Mouse (Mus musculus) brain, embryonic 14.5 days (tissue): ENCODE data around the gene Gkap1. TPM values are rescaled to one million over a fixed set of nuclear protein-coding genes. Genes with fewer than 3 reads are reported as not detected.

Experiments
- DNase-seq: peaks from one replicate; pipeline ENCODE4 v3.0.0-alpha.2; 2011; ENCODE audit warnings: low read depth
- CTCF ChIP-seq: fragments of 200-500 bp; IDR thresholded peaks from 2 replicates; pipeline ENCODE4 v1.5.1; 2012; ENCODE audit warnings: inconsistent platforms, mild to moderate bottlenecking, moderate library complexity, borderline replicate concordance; ENCODE audit not compliant: insufficient read depth, insufficient read length; ENCODE audit errors: extremely low read depth
- POLR2A ChIP-seq: fragments of 200-500 bp; IDR thresholded peaks from 2 replicates; pipeline ENCODE4 v1.6.1; 2012; ENCODE audit warnings: mild to moderate bottlenecking, inconsistent platforms, borderline replicate concordance; ENCODE audit not compliant: poor library complexity, insufficient read depth, insufficient read length, severe bottlenecking; ENCODE audit errors: extremely low read depth
- polyA plus RNA-seq: library from polyadenylated mRNA; depleted of rRNA; stranded (reverse); fragments of >200 nt; gene quantifications from 2 replicates; pipeline ENCODE4 v1.2.3, GENCODE M21; 2012; rRNA removed

Gene Gkap1
- polyA plus RNA-seq, 1 experiment, result 29.5 TPM

DNA sequence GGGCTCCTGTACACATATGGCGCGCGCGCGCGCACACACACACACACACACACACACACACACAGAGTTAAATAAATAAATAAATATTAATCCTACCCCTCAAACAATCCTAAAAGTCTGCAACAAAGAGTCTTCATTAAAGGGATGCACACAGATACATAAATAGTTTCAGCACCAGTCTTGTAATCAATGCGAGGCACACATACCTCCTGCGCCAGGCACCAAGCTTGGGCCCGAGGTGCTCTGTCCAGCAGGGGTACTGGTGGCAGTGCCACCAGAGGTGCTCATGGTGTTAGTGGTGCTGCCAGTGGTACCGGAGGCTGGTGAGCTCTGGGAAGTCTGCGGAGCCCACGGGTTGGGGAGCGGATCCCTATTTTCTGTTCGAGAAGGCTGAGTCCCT is 84.0 kb downstream of the Gkap1 start:
- no peak for TF ChIP-seq CTCF
- TF ChIP-seq POLR2A, result no peak
- no peak for DNase-seq

DNA sequence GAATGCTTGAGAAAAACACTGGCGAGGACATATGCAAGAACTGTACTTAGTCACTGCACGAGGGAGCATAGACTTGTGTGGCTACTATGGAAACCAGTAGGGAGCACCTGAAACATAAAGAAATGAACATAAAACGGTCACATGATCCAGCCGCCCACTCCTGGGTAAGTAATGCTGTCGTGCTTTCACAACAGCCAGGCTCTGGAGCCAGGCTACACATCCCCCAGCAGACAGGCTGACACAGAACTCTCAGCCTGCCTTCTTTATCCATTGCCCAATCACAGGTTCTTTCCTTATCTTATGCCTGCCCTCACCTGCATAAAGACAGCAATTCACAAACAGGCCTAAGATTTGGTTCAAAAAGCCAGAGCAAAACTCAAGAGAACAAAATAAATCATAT is 86.0 kb downstream of the Gkap1 start:
- no peak for TF ChIP-seq POLR2A
- no peak for TF ChIP-seq CTCF

DNA sequence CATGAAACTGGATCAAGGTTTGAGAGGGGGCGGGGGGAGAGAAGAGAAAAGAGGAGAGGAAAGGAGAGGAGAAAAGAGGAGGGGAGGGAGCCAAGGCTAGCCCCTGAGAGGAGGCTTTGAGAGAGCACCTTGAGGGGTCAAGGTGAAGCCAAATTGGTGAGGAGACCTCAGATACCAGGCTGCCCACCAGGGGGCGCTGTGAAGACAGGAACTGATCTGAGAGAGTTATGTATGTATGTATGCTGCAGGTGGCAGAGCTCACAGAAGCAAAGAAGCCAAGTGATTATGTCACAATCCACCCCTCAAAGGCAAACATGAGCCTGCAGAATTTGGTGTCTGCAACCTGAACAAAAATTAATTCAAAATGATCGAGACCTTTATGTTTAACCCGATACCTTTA is 87.1 kb downstream of the Gkap1 start:
- no peak for TF ChIP-seq POLR2A
- peak; percentile 88 for TF ChIP-seq CTCF
- peak; percentile 83 for DNase-seq

More for the DNA sequence above, 86.0 kb downstream of the Gkap1 start:
- no peak for DNase-seq

DNA sequence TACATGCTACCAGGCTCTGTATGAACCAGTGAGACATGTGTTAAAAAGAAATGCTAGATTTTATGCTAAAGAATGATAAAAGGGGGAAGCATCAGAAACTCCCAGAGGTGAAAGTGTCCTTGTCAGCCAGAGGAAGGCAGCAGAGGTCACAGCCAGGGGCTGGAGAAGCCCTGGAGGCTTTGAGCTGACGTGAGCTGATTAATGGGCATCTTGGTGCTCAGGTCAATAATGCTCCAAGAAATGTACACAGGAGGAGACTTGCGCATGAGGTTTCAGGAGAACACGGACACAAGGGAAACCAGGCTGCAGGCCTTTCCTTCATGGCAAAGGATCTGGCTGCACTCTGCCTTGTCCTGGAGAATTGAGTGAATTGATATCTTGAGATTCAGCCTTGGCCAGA is 87.7 kb downstream of the Gkap1 start:
- DNase-seq, result no peak
- TF ChIP-seq CTCF (no peak), POLR2A (no peak)

DNA sequence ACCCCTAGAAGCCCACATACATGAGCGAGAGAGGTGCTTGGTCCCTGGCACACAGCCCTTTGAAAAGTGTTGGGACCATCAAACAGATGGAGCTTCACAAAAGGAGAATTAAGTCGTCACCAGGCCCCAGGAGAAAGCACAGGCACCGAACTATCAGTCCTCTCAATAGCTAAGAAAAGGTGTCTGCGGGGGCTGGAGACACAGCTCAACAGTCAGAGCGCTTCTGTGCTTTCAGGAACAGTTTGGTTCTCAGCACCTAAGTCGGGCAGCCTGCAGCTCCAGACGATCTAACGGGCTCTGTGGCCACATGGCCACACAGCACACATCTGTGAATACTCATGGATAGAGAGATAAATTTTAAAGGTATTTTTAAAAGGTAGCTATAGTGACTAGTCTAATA is 89.2 kb downstream of the Gkap1 start:
- TF ChIP-seq POLR2A, result no peak
- DNase-seq, result peak; percentile 25

DNA sequence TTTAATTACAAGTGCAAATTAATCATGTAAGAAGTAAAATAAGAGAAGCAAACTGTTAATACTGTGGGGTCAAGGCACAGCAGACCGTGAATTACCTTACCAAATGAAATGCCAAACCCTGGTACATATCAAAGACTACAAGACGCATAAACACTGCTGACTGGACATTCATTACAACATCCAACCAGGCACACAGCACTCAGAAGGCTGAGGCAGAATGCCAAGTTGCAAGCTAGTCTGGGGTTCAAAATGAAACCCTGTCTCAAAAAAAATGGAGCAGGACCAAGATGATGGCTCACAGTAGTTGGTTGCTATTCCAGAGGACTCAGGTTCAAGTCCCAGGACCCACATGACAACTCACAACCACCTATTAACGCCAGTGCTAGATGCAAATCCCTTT is 91.4 kb downstream of the Gkap1 start:
- DNase-seq, result no peak
- TF ChIP-seq CTCF (no peak), POLR2A (no peak)

Other genes with a start within 250 kb of the Gkap1 start
- gene Klhl3, start 162.1 kb downstream of the Gkap1 start, polyA plus RNA-seq, result 7.7 and 10.9 TPM in 2 replicates
- gene Hnrnpa0, start 147.1 kb downstream of the Gkap1 start, polyA plus RNA-seq, result 391 and 399 TPM in 2 replicates
- 29.3 and 31.0 TPM in 2 replicates for gene Idnk, start 118.0 kb downstream of the Gkap1 start, polyA plus RNA-seq
- gene Ubqln1, start 60.0 kb downstream of the Gkap1 start, polyA plus RNA-seq, result 127 and 128 TPM in 2 replicates
- gene Kif27, start 83.4 kb upstream of the Gkap1 start, polyA plus RNA-seq, result 1.3 and 2.5 TPM in 2 replicates
- 14.4 and 15.3 TPM in 2 replicates for gene 2210016F16Rik, start 109.5 kb upstream of the Gkap1 start, polyA plus RNA-seq
- 10.9 and 14.3 TPM in 2 replicates for gene Rmi1, start 126.5 kb upstream of the Gkap1 start, polyA plus RNA-seq
- gene Hnrnpk, start 127.6 kb upstream of the Gkap1 start, polyA plus RNA-seq, result 842 and 926 TPM in 2 replicates